Mouse (Mus musculus) heart, embryonic 15.5 days (tissue): Measurements from ENCODE around the gene Kcnh6. TPM values are rescaled to one million over a fixed set of nuclear protein-coding genes. Genes with fewer than 3 reads are reported as not detected.

Source experiments
- ATAC-seq: fragments of 200-750 bp; cut with Nextera tagmentation; replicated peaks from 2 replicates; pipeline ENCODE4 v1.8.0; 2017; ENCODE audit warnings: low read depth, moderate TSS enrichment; ENCODE audit not compliant: insufficient number of reproducible peaks, insufficient read depth, low FRiP score
- H3K27ac ChIP-seq: fragments of 300-500 bp; sonication (generic); 2 replicates; pipeline ENCODE4 v1.5.1; 2015; ENCODE audit warnings: mild to moderate bottlenecking, inconsistent platforms
- H3K27me3 ChIP-seq: fragments of 300-500 bp; sonication (generic); 2 replicates; pipeline ENCODE4 v1.6.1; 2015; ENCODE audit warnings: inconsistent platforms
- H3K36me3 ChIP-seq: fragments of 300-500 bp; sonication (generic); 2 replicates; pipeline ENCODE4 v1.6.1; 2015; ENCODE audit warnings: mild to moderate bottlenecking, inconsistent platforms
- H3K4me1 ChIP-seq: fragments of 300-500 bp; sonication (generic); replicated peaks from 2 replicates; pipeline ENCODE4 v1.6.1; 2015; ENCODE audit warnings: inconsistent platforms
- H3K4me2 ChIP-seq: fragments of 300-500 bp; sonication (generic); 2 replicates; pipeline ENCODE4 v1.6.1; 2015; ENCODE audit warnings: inconsistent platforms, mild to moderate bottlenecking, moderate library complexity
- H3K4me3 ChIP-seq: fragments of 300-500 bp; sonication (generic); 2 replicates; pipeline ENCODE4 v1.5.1; 2015; ENCODE audit warnings: mild to moderate bottlenecking, inconsistent platforms
- H3K9ac ChIP-seq: fragments of 300-500 bp; sonication (generic); 2 replicates; pipeline ENCODE4 v1.6.1; 2015; ENCODE audit warnings: mild to moderate bottlenecking, inconsistent platforms
- H3K9me3 ChIP-seq: fragments of 300-500 bp; sonication (generic); replicated peaks from 2 replicates; pipeline ENCODE4 v1.6.1; 2016; ENCODE audit warnings: inconsistent platforms
- WGBS: fragments of 180-500 bp; shearing (Covaris S2); methylation state at CpG from one replicate; pipeline ENCODE4 v1.1.7; 2015; ENCODE audit warnings: mixed read lengths; 5-methylcytosine and 5-hydroxymethylcytosine counted together
- polyA plus RNA-seq: library from polyadenylated mRNA; unstranded; fragments of >200 nt; fragmentation: Nextera tagmentation; extraction: Ambion mirVana; gene quantifications from 2 replicates; pipeline ENCODE4 v1.2.1, GENCODE M21; 2015

Kcnh6 gene
- polyA plus RNA-seq, 1 experiment from 2014 or later, result 0.08 TPM

GRCm38 (mm10) chr11:106037418-106037751, 29.5 kb downstream of the Kcnh6 start:
- under 1% methylated on average over 13 of the region's 13 CpGs for WGBS
- Histone ChIP-seq H3K27ac (peak overlapping the region; percentile 87), H3K9me3 (no peaks in the 10 kb centered on the region), H3K36me3 (no peaks in the 10 kb centered on the region), H3K27me3 (no peaks in the 10 kb centered on the region), H3K4me2 (peak overlapping the region; percentile 90), H3K4me1 (peaks cover 19% of the 10 kb centered on the region), H3K9ac (peak overlapping the region; percentile 90), H3K4me3 (peak overlapping the region; percentile 81)
- ATAC-seq, result no peak

- Histone ChIP-seq H3K27ac (no peak overlapping the region), H3K4me1 (no peaks in the 10 kb centered on the region), H3K4me3 (no peak overlapping the region), H3K27me3 (no peaks in the 10 kb centered on the region), H3K9me3 (no peaks in the 10 kb centered on the region), H3K4me2 (no peak overlapping the region), H3K36me3 (peaks cover 19% of the 10 kb centered on the region), H3K9ac (no peak overlapping the region)
- ATAC-seq, result no peak
Observed at GRCm38 (mm10) chr11:106044349-106044748, 36.4 kb downstream of the Kcnh6 start.

GRCm38 (mm10) chr11:106045256-106045655, 37.3 kb downstream of the Kcnh6 start:
- no peak overlapping the region for H3K4me3 ChIP-seq
- no peak for ATAC-seq
- 91% methylated on average over 1 of the region's 1 CpGs for WGBS

GRCm38 (mm10) chr11:106045780-106046179, 37.9 kb downstream of the Kcnh6 start:
- H3K27me3 ChIP-seq, result no peaks in the 10 kb centered on the region
- H3K9ac ChIP-seq, result no peak overlapping the region
- no peak overlapping the region for H3K4me3 ChIP-seq
- no peaks in the 10 kb centered on the region for H3K4me1 ChIP-seq
- H3K27ac ChIP-seq, result no peak overlapping the region
- H3K36me3 ChIP-seq, result peaks cover 28% of the 10 kb centered on the region
- H3K4me2 ChIP-seq, result no peak overlapping the region
- no peaks in the 10 kb centered on the region for H3K9me3 ChIP-seq
- no peak for ATAC-seq
- 93% methylated on average over 3 of the region's 3 CpGs for WGBS

More at GRCm38 (mm10) chr11:106045256-106045655, 37.3 kb downstream of the Kcnh6 start:
- H3K9ac ChIP-seq, result no peak overlapping the region
- H3K4me2 ChIP-seq, result no peak overlapping the region
- H3K27me3 ChIP-seq, result no peaks in the 10 kb centered on the region
- H3K9me3 ChIP-seq, result no peaks in the 10 kb centered on the region
- H3K36me3 ChIP-seq, result peaks cover 28% of the 10 kb centered on the region
- no peak overlapping the region for H3K27ac ChIP-seq
- H3K4me1 ChIP-seq, result no peaks in the 10 kb centered on the region

- H3K4me2 ChIP-seq, result no peak overlapping the region
- ATAC-seq, result no peak
- WGBS, result 76% methylated on average over 9 of the region's 9 CpGs
- no peaks in the 10 kb centered on the region for H3K9me3 ChIP-seq
- peaks cover 33% of the 10 kb centered on the region for H3K36me3 ChIP-seq
- H3K27ac ChIP-seq, result no peak overlapping the region
- no peaks in the 10 kb centered on the region for H3K27me3 ChIP-seq
- H3K9ac ChIP-seq, result no peak overlapping the region
- no peaks in the 10 kb centered on the region for H3K4me1 ChIP-seq
- no peak overlapping the region for H3K4me3 ChIP-seq
Observed at GRCm38 (mm10) chr11:106046584-106046983, 38.7 kb downstream of the Kcnh6 start.

GRCm38 (mm10) chr11:106053921-106054320, 46.0 kb downstream of the Kcnh6 start:
- ATAC-seq, result no peak
- H3K27me3 ChIP-seq, result no peaks in the 10 kb centered on the region
- peaks cover 84% of the 10 kb centered on the region for H3K36me3 ChIP-seq
- H3K9ac ChIP-seq, result no peak overlapping the region
- 84% methylated on average over 2 of the region's 2 CpGs for WGBS
- H3K4me1 ChIP-seq, result no peaks in the 10 kb centered on the region
- no peak overlapping the region for H3K27ac ChIP-seq
- H3K4me2 ChIP-seq, result no peak overlapping the region
- no peaks in the 10 kb centered on the region for H3K9me3 ChIP-seq
- H3K4me3 ChIP-seq, result no peak overlapping the region

GRCm38 (mm10) chr11:106054600-106054999, 46.7 kb downstream of the Kcnh6 start:
- Histone ChIP-seq H3K27me3 (no peaks in the 10 kb centered on the region), H3K4me3 (no peak overlapping the region), H3K9ac (no peak overlapping the region), H3K9me3 (no peaks in the 10 kb centered on the region), H3K4me2 (no peak overlapping the region), H3K4me1 (no peaks in the 10 kb centered on the region), H3K36me3 (peaks cover 85% of the 10 kb centered on the region), H3K27ac (no peak overlapping the region)
- 94% methylated on average over 8 of the region's 8 CpGs for WGBS
- no peak for ATAC-seq

- Histone ChIP-seq H3K9me3 (no peaks in the 10 kb centered on the region), H3K4me1 (no peaks in the 10 kb centered on the region), H3K27ac (no peak overlapping the region), H3K4me2 (no peak overlapping the region), H3K27me3 (no peaks in the 10 kb centered on the region), H3K36me3 (peaks cover 84% of the 10 kb centered on the region), H3K4me3 (no peak overlapping the region), H3K9ac (no peak overlapping the region)
- no peak for ATAC-seq
- 90% methylated on average over 6 of the region's 6 CpGs for WGBS
Observed at GRCm38 (mm10) chr11:106055341-106055740, 47.4 kb downstream of the Kcnh6 start.

- no peaks in the 10 kb centered on the region for H3K4me1 ChIP-seq
- no peaks in the 10 kb centered on the region for H3K27me3 ChIP-seq
- ATAC-seq, result no peak
- no peaks in the 10 kb centered on the region for H3K9me3 ChIP-seq
- H3K4me3 ChIP-seq, result no peak overlapping the region
- H3K27ac ChIP-seq, result no peak overlapping the region
- H3K9ac ChIP-seq, result no peak overlapping the region
- WGBS, result 86% methylated on average over 8 of the region's 8 CpGs
- peaks cover 75% of the 10 kb centered on the region for H3K36me3 ChIP-seq
- no peak overlapping the region for H3K4me2 ChIP-seq
Observed at GRCm38 (mm10) chr11:106056819-106057491, 49.0 kb downstream of the Kcnh6 start.

- no peak overlapping the region for H3K9ac ChIP-seq
- no peaks in the 10 kb centered on the region for H3K4me1 ChIP-seq
- no peak overlapping the region for H3K4me3 ChIP-seq
- no peaks in the 10 kb centered on the region for H3K27me3 ChIP-seq
- no peak overlapping the region for H3K4me2 ChIP-seq
- no peak for ATAC-seq
- 80% methylated on average over 8 of the region's 8 CpGs for WGBS
- no peaks in the 10 kb centered on the region for H3K9me3 ChIP-seq
- no peak overlapping the region for H3K27ac ChIP-seq
- peaks cover 64% of the 10 kb centered on the region for H3K36me3 ChIP-seq
Observed at GRCm38 (mm10) chr11:106058020-106058419, 50.1 kb downstream of the Kcnh6 start.

GRCm38 (mm10) chr11:106060549-106060948, 52.6 kb downstream of the Kcnh6 start:
- 62% methylated on average over 1 of the region's 1 CpGs for WGBS
- Histone ChIP-seq H3K27ac (no peak overlapping the region), H3K27me3 (no peaks in the 10 kb centered on the region), H3K9me3 (no peaks in the 10 kb centered on the region), H3K4me3 (no peak overlapping the region), H3K36me3 (peaks cover 40% of the 10 kb centered on the region), H3K9ac (no peak overlapping the region), H3K4me1 (no peaks in the 10 kb centered on the region), H3K4me2 (no peak overlapping the region)
- ATAC-seq, result no peak

GRCm38 (mm10) chr11:106061311-106061710, 53.4 kb downstream of the Kcnh6 start:
- no peak for ATAC-seq
- Histone ChIP-seq H3K4me3 (no peak overlapping the region), H3K36me3 (peaks cover 32% of the 10 kb centered on the region), H3K27ac (no peak overlapping the region), H3K4me2 (no peak overlapping the region), H3K4me1 (peaks cover under 1% of the 10 kb centered on the region; the same call in 1 of the 2 replicates), H3K9ac (no peak overlapping the region), H3K9me3 (no peaks in the 10 kb centered on the region), H3K27me3 (no peaks in the 10 kb centered on the region)
- WGBS, result 88% methylated on average over 1 of the region's 1 CpGs
